Mouse (Mus musculus) embryonic fibroblast, embryonic 13.5 days (primary cell): Measurements from ENCODE around the gene Tmco4.

Experiments used
- CTCF ChIP-seq: IDR thresholded peaks from 2 replicates; pipeline ENCODE4 v1.5.1; 2011; ENCODE audit warnings: mild to moderate bottlenecking, control low read depth, low read length, moderate library complexity, borderline replicate concordance; ENCODE audit not compliant: insufficient read depth
- POLR2A ChIP-seq: IDR thresholded peaks from 2 replicates; pipeline ENCODE4 v1.6.1; 2011; ENCODE audit warnings: low read depth, mild to moderate bottlenecking, control low read depth, low read length, moderate library complexity

- no peak for TF ChIP-seq CTCF
- no peak for TF ChIP-seq POLR2A
Observed at GRCm38 (mm10) chr4:138983422-138983821, 10.7 kb downstream of the Tmco4 start.
